Mouse (Mus musculus): Measurements from ENCODE around the gene Ube2v1.
A peak's percentile ranks its signal among the peaks of the same experiment; 100 is the strongest.

The Ube2v1 gene

GRCm38 (mm10) chr2:167593551-167594250, 38.2 kb downstream of the Ube2v1 start:
- no peak for DNase-seq (ENCODE audit: low spot score)

GRCm38 (mm10) chr2:167588774-167589577, 42.9 kb downstream of the Ube2v1 start:
- no peak for DNase-seq (ENCODE audit: low spot score)

- DNase-seq (ENCODE audit: low spot score) = peak; percentile 61
These were observed 44.9 kb downstream of the Ube2v1 start for GRCm38 (mm10) chr2:167586976-167587375.

- no peak for DNase-seq (ENCODE audit: low spot score)
These were observed 45.9 kb downstream of the Ube2v1 start for GRCm38 (mm10) chr2:167586041-167586440.

GRCm38 (mm10) chr2:167585273-167585672, 46.6 kb downstream of the Ube2v1 start:
- DNase-seq (ENCODE audit: low spot score) = no peak

- no peak for DNase-seq (ENCODE audit: low spot score)
These were observed 48.5 kb downstream of the Ube2v1 start for GRCm38 (mm10) chr2:167583161-167583952.

GRCm38 (mm10) chr2:167578521-167578920, 53.4 kb downstream of the Ube2v1 start:
- no peak for DNase-seq (ENCODE audit: low spot score)

GRCm38 (mm10) chr2:167577186-167577785, 54.6 kb downstream of the Ube2v1 start:
- DNase-seq (ENCODE audit: low spot score) = no peak

GRCm38 (mm10) chr2:167576121-167576620, 55.7 kb downstream of the Ube2v1 start:
- DNase-seq (ENCODE audit: low spot score) = no peak

GRCm38 (mm10) chr2:167575581-167575980, 56.3 kb downstream of the Ube2v1 start:
- no peak for DNase-seq (ENCODE audit: low spot score)

- no peak for DNase-seq (ENCODE audit: low spot score)
These were observed 57.1 kb downstream of the Ube2v1 start for GRCm38 (mm10) chr2:167574814-167575213.

- no peak for DNase-seq (ENCODE audit: low spot score)
These were observed 60.3 kb downstream of the Ube2v1 start for GRCm38 (mm10) chr2:167571442-167572220.

- no peak for DNase-seq (ENCODE audit: low spot score)
These were observed 61.1 kb downstream of the Ube2v1 start for GRCm38 (mm10) chr2:167570815-167571214.

GRCm38 (mm10) chr2:167569934-167570651, 61.8 kb downstream of the Ube2v1 start:
- DNase-seq (ENCODE audit: low spot score) = no peak

- no peak for DNase-seq (ENCODE audit: low spot score)
These were observed 63.8 kb downstream of the Ube2v1 start for GRCm38 (mm10) chr2:167568112-167568511.

GRCm38 (mm10) chr2:167565682-167566081, 66.2 kb downstream of the Ube2v1 start:
- DNase-seq (ENCODE audit: low spot score) = no peak

GRCm38 (mm10) chr2:167565312-167565656, 66.6 kb downstream of the Ube2v1 start:
- DNase-seq (ENCODE audit: low spot score) = no peak

- DNase-seq (ENCODE audit: low spot score) = no peak
These were observed 67.2 kb downstream of the Ube2v1 start for GRCm38 (mm10) chr2:167564551-167565311.

GRCm38 (mm10) chr2:167563703-167564102, 68.2 kb downstream of the Ube2v1 start:
- no peak for DNase-seq (ENCODE audit: low spot score)

- DNase-seq (ENCODE audit: low spot score) = no peak
These were observed 68.9 kb downstream of the Ube2v1 start for GRCm38 (mm10) chr2:167563035-167563434.
